Mouse (Mus musculus): ENCODE measurements around the gene Cobll1. TPM values are rescaled to one million over a fixed set of nuclear protein-coding genes. Genes with fewer than 3 reads are reported as not detected.

Gene Cobll1
- polyA plus RNA-seq, 1 experiment from 2014 or later, result 2.7 TPM

DNA sequence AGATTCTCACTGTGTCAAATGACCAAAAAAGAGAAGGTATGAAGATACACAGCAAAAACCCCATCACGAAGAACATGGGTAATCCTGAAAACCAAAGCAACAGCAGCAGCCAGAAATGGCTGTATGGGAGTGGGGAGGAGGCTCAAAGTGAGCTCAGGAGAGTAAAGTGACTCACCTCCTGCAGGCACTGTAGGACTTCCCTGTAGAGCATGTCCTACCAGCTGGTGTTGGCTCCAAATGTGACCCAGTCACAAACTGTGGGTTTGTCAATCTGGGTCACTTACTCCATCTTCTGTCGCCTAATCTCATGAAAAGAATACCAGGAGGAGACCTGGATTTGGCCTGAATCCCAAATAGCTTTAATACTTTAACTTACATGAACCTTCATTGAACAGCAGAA is 81.9 kb downstream of the Cobll1 start:
- no peak overlapping the region for H3K27ac ChIP-seq (ENCODE audit: low read depth, low read length)
- no peaks in the 10 kb centered on the region for H3K4me1 ChIP-seq (ENCODE audit: control insufficient read depth, insufficient read depth, low read length)
- no peak overlapping the region for H3K4me2 ChIP-seq (ENCODE audit: low read depth, low read length)
- no peaks in the 10 kb centered on the region for H3K9me3 ChIP-seq (ENCODE audit: control insufficient read depth, low read length)
- no peak overlapping the region for H3K9ac ChIP-seq (replicated peaks; ENCODE audit: low read depth, low read length)
- H3K27me3 ChIP-seq (ENCODE audit: control insufficient read depth, insufficient read depth, low read length), result no peaks in the 10 kb centered on the region
- H3K36me3 ChIP-seq (ENCODE audit: control insufficient read depth, insufficient read depth, low read length), result no peaks in the 10 kb centered on the region
- ATAC-seq (ENCODE audit: low read depth), result no peak
- H3K4me3 ChIP-seq (ENCODE audit: low read depth, low read length), result no peak overlapping the region
- 91% methylated on average over 2 of the region's 2 CpGs for WGBS

DNA sequence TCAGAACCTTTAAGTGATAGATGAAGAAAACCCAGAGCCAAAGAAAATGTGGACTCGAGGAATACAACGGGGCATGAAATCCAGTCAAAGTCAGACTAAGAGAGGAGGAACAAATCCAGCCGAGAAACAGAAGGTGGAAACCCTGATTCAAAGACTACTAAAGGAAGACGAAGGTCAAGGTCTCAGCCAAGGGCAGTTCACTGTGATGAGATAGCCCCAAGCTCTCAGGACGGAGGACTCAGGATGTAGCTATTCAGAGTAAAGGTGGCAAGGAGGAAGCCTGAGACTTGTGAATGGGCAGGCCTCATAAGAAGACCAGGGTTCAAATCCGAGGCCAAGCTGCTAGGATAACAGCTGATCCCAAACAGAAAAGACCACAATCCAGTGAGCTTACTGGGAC is 90.3 kb downstream of the Cobll1 start:
- Histone ChIP-seq H3K27ac (ENCODE audit: low read depth, low read length) (no peak overlapping the region), H3K9me3 (ENCODE audit: control insufficient read depth, low read length) (no peaks in the 10 kb centered on the region), H3K9ac (replicated peaks; ENCODE audit: low read depth, low read length) (no peak overlapping the region), H3K4me3 (ENCODE audit: low read depth, low read length) (no peak overlapping the region), H3K4me1 (ENCODE audit: control insufficient read depth, insufficient read depth, low read length) (no peaks in the 10 kb centered on the region), H3K4me2 (ENCODE audit: low read depth, low read length) (no peak overlapping the region), H3K36me3 (ENCODE audit: control insufficient read depth, insufficient read depth, low read length) (no peaks in the 10 kb centered on the region), H3K27me3 (ENCODE audit: control insufficient read depth, insufficient read depth, low read length) (no peaks in the 10 kb centered on the region)
- no peak for ATAC-seq (ENCODE audit: low read depth)
- WGBS, result 96% methylated on average over 6 of the region's 6 CpGs

DNA sequence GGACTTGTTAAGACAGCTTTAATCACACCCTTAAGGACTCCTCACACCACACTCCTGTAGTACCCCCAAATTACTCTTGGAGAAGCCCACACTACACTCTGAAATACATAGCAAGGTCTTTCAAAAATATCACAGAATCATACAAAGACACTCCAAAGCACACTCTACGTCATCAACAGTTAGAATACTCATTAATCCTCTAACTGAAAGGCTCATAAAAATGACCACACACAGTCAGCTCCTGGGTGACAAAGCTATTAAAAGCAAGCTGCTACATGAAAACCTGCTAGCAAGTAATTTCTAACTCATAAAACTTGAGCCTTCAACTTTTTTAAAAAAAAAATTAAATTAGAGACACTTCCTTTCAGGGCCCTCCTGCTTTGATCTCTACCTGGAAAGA is 91.8 kb downstream of the Cobll1 start:
- ATAC-seq (ENCODE audit: low read depth), result no peak
- no peaks in the 10 kb centered on the region for H3K27me3 ChIP-seq (ENCODE audit: control insufficient read depth, insufficient read depth, low read length)
- H3K4me3 ChIP-seq (ENCODE audit: low read depth, low read length), result no peak overlapping the region
- no peak overlapping the region for H3K27ac ChIP-seq (ENCODE audit: low read depth, low read length)
- H3K4me2 ChIP-seq (ENCODE audit: low read depth, low read length), result no peak overlapping the region
- no peaks in the 10 kb centered on the region for H3K9me3 ChIP-seq (ENCODE audit: control insufficient read depth, low read length)
- H3K36me3 ChIP-seq (ENCODE audit: control insufficient read depth, insufficient read depth, low read length), result no peaks in the 10 kb centered on the region
- H3K4me1 ChIP-seq (ENCODE audit: control insufficient read depth, insufficient read depth, low read length), result no peaks in the 10 kb centered on the region
- H3K9ac ChIP-seq (replicated peaks; ENCODE audit: low read depth, low read length), result no peak overlapping the region
- 39% methylated on average over 1 of the region's 1 CpGs for WGBS

DNA sequence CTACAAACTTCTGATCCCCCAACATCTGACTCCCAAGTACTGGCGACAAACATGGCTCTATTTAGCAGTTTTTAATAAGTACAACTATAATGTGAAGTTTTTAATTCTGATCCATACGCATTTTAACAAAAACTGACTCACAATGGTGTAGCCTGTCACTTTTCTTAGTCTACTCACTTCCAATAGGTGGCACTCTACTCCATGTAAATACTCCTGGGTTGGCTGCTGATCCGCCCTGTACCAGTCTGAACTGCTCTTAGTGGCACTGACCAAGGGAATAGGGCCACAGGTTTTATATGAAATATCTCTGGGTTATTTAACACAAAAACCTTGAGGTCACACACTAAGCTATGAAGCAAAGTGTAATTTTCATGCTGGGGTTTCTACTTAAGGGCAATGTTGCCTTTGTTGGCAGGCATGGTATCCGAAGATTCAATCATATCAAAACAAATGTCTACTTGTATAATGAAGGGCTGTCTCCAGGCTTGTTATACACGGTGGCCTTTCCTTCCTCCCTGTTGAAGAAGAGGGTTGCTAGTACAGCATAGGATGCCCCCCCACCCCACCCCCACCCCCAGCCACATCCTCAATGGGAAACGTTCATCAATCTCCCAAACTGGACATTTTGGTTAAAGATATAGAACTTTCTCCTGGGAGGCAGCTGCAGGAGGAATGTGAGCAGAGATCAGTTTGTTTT is 93.6 kb downstream of the Cobll1 start:
- 58% methylated on average over 6 of the region's 6 CpGs for WGBS
- Histone ChIP-seq H3K27me3 (ENCODE audit: control insufficient read depth, insufficient read depth, low read length) (no peaks in the 10 kb centered on the region), H3K4me3 (ENCODE audit: low read depth, low read length) (no peak overlapping the region), H3K27ac (ENCODE audit: low read depth, low read length) (no peak overlapping the region), H3K36me3 (ENCODE audit: control insufficient read depth, insufficient read depth, low read length) (no peaks in the 10 kb centered on the region), H3K4me1 (ENCODE audit: control insufficient read depth, insufficient read depth, low read length) (no peaks in the 10 kb centered on the region), H3K4me2 (ENCODE audit: low read depth, low read length) (no peak overlapping the region), H3K9ac (replicated peaks; ENCODE audit: low read depth, low read length) (no peak overlapping the region), H3K9me3 (ENCODE audit: control insufficient read depth, low read length) (no peaks in the 10 kb centered on the region)
- peak; percentile 87 for ATAC-seq (ENCODE audit: low read depth)

DNA sequence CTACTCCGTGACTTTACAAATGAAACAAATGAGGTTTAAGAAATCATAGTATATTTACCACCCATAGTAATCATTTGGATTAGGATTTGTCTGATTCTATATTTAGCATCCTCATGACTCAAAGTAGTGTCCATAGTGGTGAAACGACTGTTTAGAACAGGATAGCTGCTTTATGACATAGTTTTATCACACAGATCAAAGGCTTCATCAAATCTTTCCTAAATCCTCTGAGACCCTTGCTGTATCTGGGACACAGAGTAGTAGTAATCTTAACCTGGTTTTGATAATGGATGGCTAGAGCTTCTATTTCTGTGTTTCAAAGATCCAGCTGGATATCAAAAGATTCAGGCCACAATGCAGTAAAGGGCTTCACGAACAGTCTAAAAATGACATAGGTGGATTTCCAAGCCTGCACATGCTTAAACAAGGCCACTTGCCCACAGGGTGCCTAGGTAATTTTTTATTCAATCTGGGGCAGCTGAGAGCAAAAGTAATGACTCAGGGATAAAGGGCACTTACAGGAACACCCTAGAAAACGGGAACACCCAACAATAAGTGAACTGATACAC is 98.0 kb downstream of the Cobll1 start:
- Histone ChIP-seq H3K36me3 (ENCODE audit: control insufficient read depth, insufficient read depth, low read length) (no peaks in the 10 kb centered on the region), H3K4me2 (ENCODE audit: low read depth, low read length) (no peak overlapping the region), H3K27ac (ENCODE audit: low read depth, low read length) (no peak overlapping the region), H3K9me3 (ENCODE audit: control insufficient read depth, low read length) (no peaks in the 10 kb centered on the region), H3K4me1 (ENCODE audit: control insufficient read depth, insufficient read depth, low read length) (no peaks in the 10 kb centered on the region), H3K4me3 (ENCODE audit: low read depth, low read length) (no peak overlapping the region), H3K27me3 (ENCODE audit: control insufficient read depth, insufficient read depth, low read length) (no peaks in the 10 kb centered on the region), H3K9ac (replicated peaks; ENCODE audit: low read depth, low read length) (no peak overlapping the region)
- WGBS, result 81% methylated on average over 4 of the region's 4 CpGs
- ATAC-seq (ENCODE audit: low read depth), result no peak

DNA sequence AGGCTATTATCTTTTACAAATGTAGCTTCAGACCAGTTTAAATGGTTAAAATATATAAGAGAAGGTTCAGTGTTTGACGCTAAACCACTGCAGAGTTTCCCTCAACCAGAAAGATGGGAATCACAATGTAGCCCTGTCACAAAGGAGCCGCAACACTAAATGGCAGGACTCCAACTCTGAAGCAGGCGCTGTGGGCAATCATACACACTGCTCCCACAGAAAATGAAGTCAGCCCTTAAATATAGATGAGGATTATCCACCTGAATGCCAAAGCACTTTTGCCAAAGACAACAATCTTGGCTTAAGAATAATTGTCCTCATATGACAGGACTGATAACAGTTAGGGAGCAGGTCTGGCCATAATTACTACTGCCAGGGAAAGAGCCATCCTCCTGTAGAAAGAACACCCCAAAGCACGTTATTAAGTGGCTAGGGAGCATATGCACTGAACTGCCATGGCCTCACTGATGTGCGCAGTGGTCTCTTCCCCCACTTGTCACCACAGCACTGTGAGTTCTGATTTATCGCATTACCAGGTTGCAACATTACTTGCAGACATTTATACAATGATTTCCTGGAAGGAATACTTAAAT is 98.8 kb downstream of the Cobll1 start:
- 73% methylated on average over 6 of the region's 6 CpGs for WGBS
- no peak overlapping the region for H3K4me2 ChIP-seq (ENCODE audit: low read depth, low read length)
- no peak overlapping the region for H3K9ac ChIP-seq (replicated peaks; ENCODE audit: low read depth, low read length)
- no peak for ATAC-seq (ENCODE audit: low read depth)
- no peak overlapping the region for H3K27ac ChIP-seq (ENCODE audit: low read depth, low read length)
- no peaks in the 10 kb centered on the region for H3K36me3 ChIP-seq (ENCODE audit: control insufficient read depth, insufficient read depth, low read length)
- H3K9me3 ChIP-seq (ENCODE audit: control insufficient read depth, low read length), result no peaks in the 10 kb centered on the region
- no peaks in the 10 kb centered on the region for H3K27me3 ChIP-seq (ENCODE audit: control insufficient read depth, insufficient read depth, low read length)
- H3K4me1 ChIP-seq (ENCODE audit: control insufficient read depth, insufficient read depth, low read length), result no peaks in the 10 kb centered on the region
- H3K4me3 ChIP-seq (ENCODE audit: low read depth, low read length), result no peak overlapping the region

DNA sequence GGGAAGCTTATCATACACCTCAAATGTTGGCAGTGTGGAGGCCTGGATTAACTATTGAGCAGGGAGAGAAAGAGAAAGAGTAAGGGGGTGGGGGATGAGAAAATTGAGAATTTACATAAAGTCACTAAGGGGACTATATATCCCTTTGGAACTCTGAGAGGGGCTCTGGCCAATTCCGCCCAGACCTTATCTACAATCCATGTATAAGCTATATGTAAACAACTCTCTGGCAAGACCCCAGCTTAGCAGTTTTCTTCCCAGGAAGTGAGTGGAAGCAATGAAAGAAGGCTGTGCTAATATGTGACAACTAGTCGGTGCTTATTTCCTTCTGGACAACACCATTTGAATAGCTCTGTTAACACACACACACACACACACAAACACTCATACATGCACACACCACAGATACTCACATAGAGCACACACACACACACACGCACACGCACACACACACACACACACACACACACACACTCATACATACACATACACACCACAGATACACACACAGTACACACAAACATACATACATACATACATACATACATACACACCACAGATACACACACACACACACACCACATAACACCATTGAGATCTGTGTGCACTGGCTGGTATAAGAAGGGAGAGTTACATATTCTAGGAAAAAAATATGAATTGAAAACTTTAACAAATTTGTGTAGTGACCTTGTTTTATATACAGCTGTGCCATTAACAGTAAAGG is 99.4 kb downstream of the Cobll1 start:
- Histone ChIP-seq H3K4me3 (ENCODE audit: low read depth, low read length) (no peak overlapping the region), H3K4me1 (ENCODE audit: control insufficient read depth, insufficient read depth, low read length) (no peaks in the 10 kb centered on the region), H3K27ac (ENCODE audit: low read depth, low read length) (no peak overlapping the region), H3K9me3 (ENCODE audit: control insufficient read depth, low read length) (no peaks in the 10 kb centered on the region), H3K36me3 (ENCODE audit: control insufficient read depth, insufficient read depth, low read length) (no peaks in the 10 kb centered on the region), H3K4me2 (ENCODE audit: low read depth, low read length) (no peak overlapping the region), H3K9ac (replicated peaks; ENCODE audit: low read depth, low read length) (no peak overlapping the region), H3K27me3 (ENCODE audit: control insufficient read depth, insufficient read depth, low read length) (no peaks in the 10 kb centered on the region)
- ATAC-seq (ENCODE audit: low read depth), result no peak
- WGBS, result 88% methylated on average over 4 of the region's 4 CpGs

DNA sequence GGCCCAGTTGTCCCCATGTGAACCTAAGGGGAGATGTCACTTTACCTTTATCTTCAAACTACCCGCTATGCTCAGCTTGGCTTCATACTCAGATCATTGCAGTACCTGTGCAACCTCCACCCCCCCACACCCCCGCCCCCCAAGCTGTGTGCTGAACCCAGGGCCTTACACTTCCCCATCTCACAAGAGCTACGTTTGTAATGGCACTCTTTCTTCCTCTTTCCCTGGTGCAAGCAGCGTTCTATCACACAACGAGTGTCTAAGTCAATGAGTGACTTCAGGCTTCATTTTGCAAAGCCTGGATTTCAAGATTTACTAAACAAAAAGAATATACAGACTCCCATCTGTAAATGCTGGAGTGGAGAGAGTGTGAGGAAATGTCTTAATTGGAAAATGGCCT is 100.2 kb downstream of the Cobll1 start:
- no peaks in the 10 kb centered on the region for H3K27me3 ChIP-seq (ENCODE audit: control insufficient read depth, insufficient read depth, low read length)
- no peak for ATAC-seq (ENCODE audit: low read depth)
- H3K4me3 ChIP-seq (ENCODE audit: low read depth, low read length), result no peak overlapping the region
- H3K9ac ChIP-seq (replicated peaks; ENCODE audit: low read depth, low read length), result no peak overlapping the region
- no peaks in the 10 kb centered on the region for H3K36me3 ChIP-seq (ENCODE audit: control insufficient read depth, insufficient read depth, low read length)
- 86% methylated on average over 5 of the region's 5 CpGs for WGBS
- no peaks in the 10 kb centered on the region for H3K9me3 ChIP-seq (ENCODE audit: control insufficient read depth, low read length)
- H3K27ac ChIP-seq (ENCODE audit: low read depth, low read length), result no peak overlapping the region
- no peak overlapping the region for H3K4me2 ChIP-seq (ENCODE audit: low read depth, low read length)
- no peaks in the 10 kb centered on the region for H3K4me1 ChIP-seq (ENCODE audit: control insufficient read depth, insufficient read depth, low read length)
